Mouse (Mus musculus) olfactory bulb, adult 2 months (tissue): ENCODE data around the gene Ccdc40.
"Not testable (repeated sequence)": the region's sequence is repeated elsewhere in the genome, so short reads cannot be mapped to it uniquely, and the experiment has no call there.

ENCODE experiments used
- CTCF ChIP-seq: fragments of 200-500 bp; IDR thresholded peaks from 2 replicates; pipeline ENCODE4 v1.5.1; 2012; ENCODE audit warnings: low read depth, mild to moderate bottlenecking, low read length, moderate library complexity; ENCODE audit not compliant: insufficient read depth
- POLR2A ChIP-seq: fragments of 200-500 bp; IDR thresholded peaks from 2 replicates; pipeline ENCODE4 v1.6.1; 2012; ENCODE audit warnings: mild to moderate bottlenecking, low read depth, low read length, moderate library complexity; ENCODE audit not compliant: insufficient read depth

GRCm38 (mm10) chr11:119245543-119245942 lies 17.2 kb downstream of the Ccdc40 start:
- TF ChIP-seq CTCF, POLR2A: not testable (repeated sequence)
